Mouse (Mus musculus) small intestine, adult 2 months (tissue): ENCODE results near the gene Spata22.

ENCODE experiments used
- CTCF ChIP-seq: fragments of 200-500 bp; IDR thresholded peaks from 2 replicates; pipeline ENCODE4 v1.5.1; 2012; ENCODE audit warnings: low read depth, mild to moderate bottlenecking, control low read depth, inconsistent platforms, low read length, moderate library complexity, mixed read lengths; ENCODE audit not compliant: insufficient replicate concordance, insufficient read length; ENCODE audit errors: extremely low read depth
- POLR2A ChIP-seq: fragments of 200-500 bp; IDR thresholded peaks from 2 replicates; pipeline ENCODE4 v1.6.1; 2012; ENCODE audit warnings: low read depth, mild to moderate bottlenecking, control low read depth, inconsistent platforms, low read length, moderate library complexity

DNA sequence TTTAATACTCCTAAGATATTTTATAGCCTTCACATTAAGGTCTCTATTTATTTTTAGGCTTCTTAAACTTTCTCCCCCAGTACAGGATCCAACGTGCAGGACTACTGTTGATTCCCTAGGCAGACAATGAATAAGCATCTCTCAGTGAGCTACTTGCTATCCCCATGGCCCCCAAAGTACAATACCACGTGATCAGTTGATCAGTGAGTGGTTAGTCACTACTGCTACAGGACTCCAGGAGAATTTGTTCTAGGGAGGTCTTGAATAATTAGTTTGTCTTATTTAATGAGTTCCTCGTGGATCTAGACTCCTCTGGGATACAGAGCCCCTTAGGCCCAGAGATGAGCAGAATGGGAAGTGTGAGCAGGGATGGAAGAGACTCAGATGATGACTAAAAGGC lies 20.9 kb downstream of the Spata22 start, which contains the start of gene Olfr20:
- TF ChIP-seq CTCF (no peak), POLR2A (no peak)
